Mouse (Mus musculus) hindbrain, embryonic 12.5 days (tissue): Measurements from ENCODE around the gene Pigt. TPM values are rescaled to one million over a fixed set of nuclear protein-coding genes. Genes with fewer than 3 reads are reported as not detected.
A peak's percentile ranks its signal among the peaks of the same experiment; 100 is the strongest.

Source experiments
- ATAC-seq: fragments of 200-750 bp; cut with Nextera tagmentation; 2 replicates; pipeline ENCODE4 v1.8.0; 2017; ENCODE audit warnings: moderate TSS enrichment; ENCODE audit not compliant: low FRiP score
- H3K27ac ChIP-seq: fragments of 300-500 bp; sonication (generic); 2 replicates; pipeline ENCODE4 v1.5.1; 2016; ENCODE audit warnings: mild to moderate bottlenecking
- H3K27me3 ChIP-seq: fragments of 300-500 bp; sonication (generic); 2 replicates; pipeline ENCODE4 v1.6.1; 2016; ENCODE audit warnings: mild to moderate bottlenecking
- H3K36me3 ChIP-seq: fragments of 300-500 bp; sonication (generic); 2 replicates; pipeline ENCODE4 v1.6.1; 2016; ENCODE audit warnings: mild to moderate bottlenecking
- H3K4me1 ChIP-seq: fragments of 300-500 bp; sonication (generic); 2 replicates; pipeline ENCODE4 v1.6.1; 2016
- H3K4me2 ChIP-seq: fragments of 300-500 bp; sonication (generic); replicated peaks from 2 replicates; pipeline ENCODE4 v1.6.1; 2016; ENCODE audit warnings: mild to moderate bottlenecking
- H3K4me3 ChIP-seq: fragments of 300-500 bp; sonication (generic); 2 replicates; pipeline ENCODE4 v1.5.1; 2016; ENCODE audit warnings: mild to moderate bottlenecking
- H3K9ac ChIP-seq: fragments of 300-500 bp; sonication (generic); 2 replicates; pipeline ENCODE4 v1.6.1; 2016; ENCODE audit warnings: mild to moderate bottlenecking, moderate library complexity
- H3K9me3 ChIP-seq: fragments of 300-500 bp; sonication (generic); replicated peaks from 2 replicates; pipeline ENCODE4 v1.6.1; 2016; ENCODE audit warnings: mild to moderate bottlenecking
- WGBS: fragments of 180-500 bp; shearing (Covaris S2); methylation state at CpG from one replicate; pipeline ENCODE4 v1.1.7; 2016; 5-methylcytosine and 5-hydroxymethylcytosine counted together
- polyA plus RNA-seq: library from polyadenylated mRNA; unstranded; fragments of >200 nt; fragmentation: Nextera tagmentation; extraction: Ambion mirVana; gene quantifications from 2 replicates; pipeline ENCODE4 v1.2.1, GENCODE M21; 2016

Pigt gene
- polyA plus RNA-seq, 1 experiment from 2014 or later: 48.9 TPM

DNA sequence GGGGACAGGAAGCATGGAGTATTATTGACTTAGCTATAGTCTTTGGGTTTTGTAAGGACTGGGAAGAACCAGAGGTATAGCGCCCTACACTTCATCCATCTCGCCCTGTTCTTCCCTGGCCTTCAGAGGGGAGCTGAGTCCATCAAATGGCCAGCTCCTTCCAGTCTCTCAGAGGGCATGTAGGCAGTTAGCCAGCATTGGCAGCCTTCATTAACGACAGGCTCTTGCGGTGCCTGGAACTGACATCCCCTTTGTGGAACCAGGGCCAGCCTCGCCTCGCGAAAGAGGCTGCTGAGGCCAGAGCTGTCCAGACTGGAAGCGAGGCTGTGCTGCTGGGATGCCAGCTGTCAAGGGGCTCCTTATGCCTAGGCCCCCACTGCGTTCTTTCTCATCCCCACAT lies 9.5 kb upstream of the Pigt start:
- no peaks in the 10 kb centered on the region for H3K9me3 ChIP-seq
- no peak for ATAC-seq
- no peak overlapping the region for H3K4me3 ChIP-seq
- peaks cover 45% of the 10 kb centered on the region for H3K27me3 ChIP-seq
- H3K36me3 ChIP-seq: 0 out of 2 replicates have a peak, but pooled peaks cover 6% of the 10 kb centered on the region
- WGBS: 68% methylated on average over 9 of the region's 9 CpGs
- no peak overlapping the region for H3K27ac ChIP-seq
- no peak overlapping the region for H3K9ac ChIP-seq
- no peak overlapping the region for H3K4me2 ChIP-seq
- peaks cover 16% of the 10 kb centered on the region for H3K4me1 ChIP-seq

DNA sequence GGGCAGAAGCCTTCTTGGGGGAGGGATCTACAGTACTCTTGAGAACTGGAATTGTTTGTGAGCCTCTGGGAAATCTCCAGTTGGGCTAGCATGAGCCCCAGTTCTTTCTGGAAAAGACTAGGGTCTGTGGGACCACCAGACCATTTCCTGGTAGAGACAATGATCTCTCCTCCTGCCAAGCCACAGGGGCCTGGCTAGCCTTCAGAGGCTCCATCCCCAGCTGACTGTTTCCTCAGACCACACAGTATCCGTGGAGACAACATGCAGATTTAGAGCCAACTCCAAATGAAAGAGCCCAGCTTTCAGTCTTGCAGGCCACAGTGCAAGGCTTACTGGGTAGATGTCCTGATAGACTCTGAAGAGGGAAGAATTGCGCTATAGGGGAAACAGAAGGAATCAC lies 3.2 kb upstream of the Pigt start:
- peaks cover 6% of the 10 kb centered on the region; the same call in 1 of the 2 replicates for H3K36me3 ChIP-seq
- 0 out of 2 replicates have a peak, but pooled peaks cover 3% of the 10 kb centered on the region for H3K27me3 ChIP-seq
- no peak overlapping the region for H3K4me3 ChIP-seq
- no peak for ATAC-seq
- peaks cover 8% of the 10 kb centered on the region for H3K4me1 ChIP-seq
- no peak overlapping the region for H3K27ac ChIP-seq
- whole genome bisulfite sequencing: 49% methylated on average over 2 of the region's 2 CpGs
- no peak overlapping the region for H3K4me2 ChIP-seq
- no peak overlapping the region for H3K9ac ChIP-seq
- no peaks in the 10 kb centered on the region for H3K9me3 ChIP-seq

DNA sequence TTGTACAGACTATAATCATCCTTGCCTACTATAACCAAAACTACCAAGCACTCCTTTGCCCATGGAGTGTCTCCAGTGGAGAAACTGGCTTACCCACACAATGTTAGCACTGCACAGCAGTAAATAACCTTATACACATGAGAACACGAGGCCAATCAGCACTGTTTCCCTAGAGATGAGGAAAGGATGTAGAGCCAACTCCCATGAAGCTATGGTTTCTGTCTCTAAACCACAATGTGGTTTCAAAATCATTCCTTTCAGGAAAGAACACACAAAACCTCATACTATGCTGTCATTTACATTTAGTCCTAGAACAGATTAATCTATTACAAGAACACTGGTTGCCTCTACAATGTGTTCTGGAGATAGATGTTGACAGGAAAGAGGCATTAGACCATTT lies 989 bp upstream of the Pigt start:
- peaks cover 23% of the 10 kb centered on the region for H3K36me3 ChIP-seq
- H3K9ac ChIP-seq: no peak overlapping the region
- peaks cover 8% of the 10 kb centered on the region for H3K4me1 ChIP-seq
- ATAC-seq: no peak
- 0 out of 2 replicates have a peak overlapping the region, but pooled peaks have one; percentile 98 for H3K4me2 ChIP-seq
- 61% methylated on average over 1 of the region's 1 CpGs for WGBS
- no peaks in the 10 kb centered on the region for H3K27me3 ChIP-seq
- H3K27ac ChIP-seq: no peak overlapping the region
- H3K4me3 ChIP-seq: no peak overlapping the region
- H3K9me3 ChIP-seq: no peaks in the 10 kb centered on the region

- Histone ChIP-seq H3K4me2 (peak overlapping the region; percentile 98), H3K36me3 (peaks cover 36% of the 10 kb centered on the region), H3K4me1 (peaks cover 8% of the 10 kb centered on the region), H3K27ac (peak overlapping the region; percentile 53; the same call in 1 of the 2 replicates), H3K9me3 (no peaks in the 10 kb centered on the region), H3K4me3 (peak overlapping the region; percentile 79), H3K27me3 (no peaks in the 10 kb centered on the region), H3K9ac (peak overlapping the region; percentile 67)
- 7% methylated on average over 21 of the region's 21 CpGs for WGBS
- peak; percentile 66 for ATAC-seq
Measured at GRCm38 (mm10) chr2:164497691-164498268, 460 bp downstream of the Pigt start.

DNA sequence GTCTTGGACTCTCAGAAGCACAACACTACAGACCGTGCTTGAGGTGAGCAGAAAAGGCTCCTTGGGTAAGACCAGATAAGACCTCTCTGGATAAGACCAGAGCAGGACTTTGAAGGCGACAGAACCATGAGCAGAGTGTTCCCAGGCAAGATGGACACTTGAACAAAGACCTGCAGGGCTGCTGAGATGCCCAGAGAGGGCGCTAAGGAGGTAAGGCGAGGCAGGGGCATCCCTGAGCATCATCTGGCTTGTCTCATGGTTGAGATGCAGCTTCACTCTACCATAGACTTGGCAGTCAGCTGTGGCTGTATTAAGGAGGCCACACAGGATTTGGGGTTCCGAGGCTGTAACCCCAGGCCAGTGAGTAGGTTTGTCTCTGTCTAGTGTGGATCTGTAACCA lies 2.0 kb downstream of the Pigt start:
- WGBS: 78% methylated on average over 5 of the region's 5 CpGs
- Histone ChIP-seq H3K9ac (no peak overlapping the region), H3K27me3 (no peaks in the 10 kb centered on the region), H3K4me1 (peaks cover 8% of the 10 kb centered on the region), H3K36me3 (peaks cover 51% of the 10 kb centered on the region), H3K4me2 (no peak overlapping the region), H3K27ac (no peak overlapping the region), H3K4me3 (no peak overlapping the region), H3K9me3 (peaks cover 5% of the 10 kb centered on the region)
- ATAC-seq: no peak

DNA sequence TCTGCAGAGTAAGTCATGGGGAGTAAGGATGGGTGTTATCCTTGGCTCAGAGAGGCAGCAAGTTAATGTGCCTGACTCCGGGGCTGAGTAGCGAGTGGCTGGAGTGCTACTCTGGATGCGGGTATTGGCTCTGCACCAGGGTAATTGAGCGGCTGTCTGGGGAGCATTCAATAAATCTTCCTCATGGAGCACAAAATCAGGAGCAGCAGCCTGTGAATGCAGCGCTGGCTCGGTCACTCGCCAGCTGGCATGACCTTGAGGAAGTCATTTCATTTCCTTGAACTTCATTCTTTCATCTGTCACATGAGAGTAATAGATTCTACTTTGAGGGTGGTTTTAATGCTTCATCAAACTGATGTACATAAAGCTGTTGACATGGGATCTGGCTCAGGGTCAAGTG lies 3.2 kb downstream of the Pigt start:
- H3K36me3 ChIP-seq: peaks cover 63% of the 10 kb centered on the region
- H3K27me3 ChIP-seq: no peaks in the 10 kb centered on the region
- peaks cover 8% of the 10 kb centered on the region for H3K4me1 ChIP-seq
- no peak overlapping the region for H3K27ac ChIP-seq
- H3K4me3 ChIP-seq: no peak overlapping the region
- H3K9me3 ChIP-seq: peaks cover 11% of the 10 kb centered on the region
- ATAC-seq: no peak
- no peak overlapping the region for H3K4me2 ChIP-seq
- 93% methylated on average over 7 of the region's 7 CpGs for WGBS
- H3K9ac ChIP-seq: no peak overlapping the region

- no peak overlapping the region for H3K9ac ChIP-seq
- no peak for ATAC-seq
- 95% methylated on average over 3 of the region's 3 CpGs for WGBS
- H3K4me3 ChIP-seq: no peak overlapping the region
- no peaks in the 10 kb centered on the region for H3K27me3 ChIP-seq
- H3K27ac ChIP-seq: no peak overlapping the region
- H3K9me3 ChIP-seq: peaks cover 11% of the 10 kb centered on the region
- no peak overlapping the region for H3K4me2 ChIP-seq
- peaks cover 68% of the 10 kb centered on the region for H3K36me3 ChIP-seq
- H3K4me1 ChIP-seq: no peaks in the 10 kb centered on the region
Measured at GRCm38 (mm10) chr2:164504919-164505318, 7.6 kb downstream of the Pigt start.

GRCm38 (mm10) chr2:164505619-164506347 lies 8.5 kb downstream of the Pigt start:
- H3K4me3 ChIP-seq: no peak overlapping the region
- H3K36me3 ChIP-seq: peaks cover 59% of the 10 kb centered on the region
- no peak overlapping the region for H3K9ac ChIP-seq
- H3K9me3 ChIP-seq: peaks cover 11% of the 10 kb centered on the region
- H3K27ac ChIP-seq: no peak overlapping the region
- H3K27me3 ChIP-seq: no peaks in the 10 kb centered on the region
- H3K4me1 ChIP-seq: no peaks in the 10 kb centered on the region
- 96% methylated on average over 4 of the region's 4 CpGs for WGBS
- no peak overlapping the region for H3K4me2 ChIP-seq
- ATAC-seq: no peak

DNA sequence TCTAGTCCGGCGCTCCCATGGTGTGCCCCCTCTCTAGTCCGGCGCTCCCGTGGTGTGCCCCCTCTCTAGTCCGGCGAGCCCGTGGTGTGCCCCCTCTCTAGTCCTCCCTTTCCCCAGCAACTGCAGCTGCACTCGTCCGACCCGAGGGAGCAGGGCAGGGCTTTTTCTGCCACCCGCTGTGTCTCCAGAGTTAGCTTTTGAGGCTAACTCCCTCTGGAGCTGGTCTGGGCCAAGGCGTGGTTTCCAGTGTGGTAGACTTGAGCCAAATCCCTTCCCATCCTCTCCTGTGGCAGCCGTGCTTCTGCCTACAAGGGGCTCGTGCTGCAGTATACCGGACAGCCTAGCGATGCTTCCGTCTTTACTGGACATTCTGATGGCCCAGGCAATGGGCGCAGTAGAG lies 10.5 kb downstream of the Pigt start:
- Histone ChIP-seq H3K4me2 (no peak overlapping the region), H3K36me3 (peaks cover 41% of the 10 kb centered on the region), H3K9ac (no peak overlapping the region), H3K27me3 (no peaks in the 10 kb centered on the region), H3K27ac (no peak overlapping the region), H3K9me3 (peaks cover 11% of the 10 kb centered on the region), H3K4me1 (no peaks in the 10 kb centered on the region), H3K4me3 (no peak overlapping the region)
- ATAC-seq: no peak
- 85% methylated on average over 19 of the region's 19 CpGs for WGBS

GRCm38 (mm10) chr2:164510621-164511190 lies 13.4 kb downstream of the Pigt start:
- no peak for ATAC-seq
- Histone ChIP-seq H3K27me3 (no peaks in the 10 kb centered on the region), H3K9ac (no peak overlapping the region), H3K9me3 (no peaks in the 10 kb centered on the region), H3K4me2 (no peak overlapping the region), H3K36me3 (peaks cover 12% of the 10 kb centered on the region), H3K4me3 (no peak overlapping the region), H3K27ac (no peak overlapping the region), H3K4me1 (no peaks in the 10 kb centered on the region)
- WGBS: 51% methylated on average over 4 of the region's 5 CpGs

DNA sequence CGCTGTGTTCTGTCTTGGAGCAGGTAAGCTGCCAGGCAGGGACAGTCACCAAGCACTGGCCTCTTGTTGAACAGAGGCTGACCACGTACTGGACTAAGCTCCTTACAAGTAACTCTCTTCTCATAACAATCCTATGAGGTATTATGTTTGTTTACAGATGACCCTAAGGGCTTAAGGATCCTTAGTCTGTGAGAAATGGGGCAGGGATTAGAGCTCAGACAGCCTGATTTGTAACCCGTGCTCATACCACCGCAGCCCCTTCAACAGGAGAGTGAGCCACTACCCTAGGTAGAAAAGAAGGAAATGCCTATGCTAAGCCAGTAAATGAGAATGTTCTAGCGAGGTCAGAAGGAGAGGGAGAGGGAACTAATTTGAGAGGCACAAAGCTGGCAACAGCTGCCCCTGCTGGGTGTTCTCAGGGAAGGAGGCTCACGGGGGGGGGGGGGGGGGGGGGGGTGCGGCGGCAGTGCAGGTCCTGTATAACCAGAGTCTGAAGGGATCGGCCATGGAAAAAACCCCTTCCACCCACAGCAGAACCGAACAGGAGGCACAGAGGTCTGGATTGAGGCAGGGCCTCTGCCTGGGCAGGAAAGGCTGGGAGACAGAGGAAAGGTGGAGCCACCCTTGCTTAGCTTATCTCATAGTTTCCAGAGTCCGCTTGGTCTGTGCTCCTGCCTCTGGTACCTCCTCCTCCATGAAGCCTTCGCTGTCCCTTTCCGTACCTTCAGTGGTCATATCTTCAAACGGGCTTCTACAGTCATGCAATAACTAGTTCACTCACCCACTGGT lies 15.0 kb downstream of the Pigt start:
- 67% methylated on average over 14 of the region's 14 CpGs for WGBS
- no peak overlapping the region for H3K9ac ChIP-seq
- H3K36me3 ChIP-seq: no peaks in the 10 kb centered on the region; the same call in 1 of the 2 replicates
- H3K27ac ChIP-seq: no peak overlapping the region
- no peaks in the 10 kb centered on the region for H3K27me3 ChIP-seq
- ATAC-seq: no peak
- no peak overlapping the region for H3K4me2 ChIP-seq
- no peaks in the 10 kb centered on the region for H3K4me1 ChIP-seq
- no peak overlapping the region for H3K4me3 ChIP-seq
- no peaks in the 10 kb centered on the region for H3K9me3 ChIP-seq

- no peak overlapping the region for H3K9ac ChIP-seq
- H3K4me3 ChIP-seq: no peak overlapping the region
- no peak overlapping the region for H3K4me2 ChIP-seq
- H3K27me3 ChIP-seq: no peaks in the 10 kb centered on the region
- no peak for ATAC-seq
- H3K36me3 ChIP-seq: no peaks in the 10 kb centered on the region; the same call in 1 of the 2 replicates
- no peak overlapping the region; the same call in 1 of the 2 replicates for H3K27ac ChIP-seq
- WGBS: 77% methylated on average over 8 of the region's 8 CpGs
- H3K4me1 ChIP-seq: no peaks in the 10 kb centered on the region
- H3K9me3 ChIP-seq: no peaks in the 10 kb centered on the region
Measured at GRCm38 (mm10) chr2:164513389-164513788, 16.1 kb downstream of the Pigt start.
